Mouse (Mus musculus): ENCODE measurements at regions not wholly inside any gene's neighbourhood (a gene's known extent, or its start where the extent isn't known, plus 50 kb on each side); places are given as distances from the start of the nearest gene placed in this dataset.

DNA sequence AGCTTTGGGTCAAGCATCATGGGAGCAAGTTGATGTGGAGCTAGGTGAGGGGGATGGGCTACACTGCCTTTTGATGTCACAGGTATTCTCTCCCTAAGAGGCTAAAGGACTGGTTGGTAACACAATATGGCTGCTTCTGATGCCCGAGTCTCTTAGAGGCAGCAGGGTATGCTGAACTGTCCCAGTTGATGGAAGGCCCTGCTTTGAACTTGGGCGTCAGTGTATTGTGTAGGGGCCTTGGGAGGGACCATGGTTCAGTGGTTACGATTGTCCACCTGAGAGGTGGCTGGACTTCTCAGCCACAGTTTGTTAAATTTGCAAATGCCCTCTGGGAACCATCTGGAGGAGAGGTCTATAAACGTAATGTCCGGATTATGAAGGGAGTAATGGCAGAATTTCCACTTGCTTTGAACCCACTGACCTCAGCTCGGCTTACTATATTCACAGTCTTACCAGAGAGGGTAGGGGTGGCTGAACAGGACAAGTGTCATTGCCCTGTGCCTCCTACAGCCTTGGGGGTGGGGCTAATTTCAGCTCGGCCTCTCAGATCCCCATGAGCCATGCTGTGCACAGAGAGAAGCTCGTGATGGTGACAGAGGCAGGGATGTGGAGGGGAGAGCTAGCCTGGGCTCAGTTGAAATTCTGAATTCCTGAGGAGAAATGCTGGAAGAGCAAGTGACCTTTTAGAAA lies 442.6 kb upstream of the Mgmt start:
- DNase-seq: peak in 1 of 2 experiments; percentile 56

DNA sequence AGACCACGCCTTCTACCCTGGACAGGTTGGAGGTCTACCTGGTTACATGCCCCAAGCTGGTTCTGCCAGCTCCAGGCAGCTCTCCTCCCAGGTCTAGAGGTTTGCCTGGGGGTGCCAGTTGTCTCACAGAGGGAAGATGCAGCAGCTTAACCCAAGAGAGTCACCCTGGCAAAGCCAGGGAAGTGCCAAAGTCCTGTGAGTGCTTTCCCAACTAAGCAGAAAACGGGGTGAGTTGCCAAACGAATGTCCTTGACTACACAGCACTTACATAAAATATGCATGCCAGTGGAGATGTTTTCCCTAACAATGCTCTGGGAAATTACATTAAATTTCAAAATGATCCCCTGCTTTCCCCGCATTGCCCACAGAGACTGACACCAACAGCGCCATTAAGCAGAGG lies 441.9 kb upstream of the Mgmt start:
- DNase-seq: peak; percentile 52 to 78

GRCm38 (mm10) chr7:136457171-136457570 lies 437.2 kb upstream of the Mgmt start:
- DNase-seq: no peak

GRCm38 (mm10) chr7:136457867-136458448 lies 436.5 kb upstream of the Mgmt start:
- peak; percentile 25 to 82 for DNase-seq

- peak in 1 of 2 experiments; percentile 11 for DNase-seq
These were observed 417.3 kb upstream of the Mgmt start for GRCm38 (mm10) chr7:136477135-136477534.

GRCm38 (mm10) chr7:136480641-136481202 lies 413.7 kb upstream of the Mgmt start:
- DNase-seq: no peak

GRCm38 (mm10) chr7:136483237-136483636 lies 411.2 kb upstream of the Mgmt start:
- DNase-seq: no peak

DNA sequence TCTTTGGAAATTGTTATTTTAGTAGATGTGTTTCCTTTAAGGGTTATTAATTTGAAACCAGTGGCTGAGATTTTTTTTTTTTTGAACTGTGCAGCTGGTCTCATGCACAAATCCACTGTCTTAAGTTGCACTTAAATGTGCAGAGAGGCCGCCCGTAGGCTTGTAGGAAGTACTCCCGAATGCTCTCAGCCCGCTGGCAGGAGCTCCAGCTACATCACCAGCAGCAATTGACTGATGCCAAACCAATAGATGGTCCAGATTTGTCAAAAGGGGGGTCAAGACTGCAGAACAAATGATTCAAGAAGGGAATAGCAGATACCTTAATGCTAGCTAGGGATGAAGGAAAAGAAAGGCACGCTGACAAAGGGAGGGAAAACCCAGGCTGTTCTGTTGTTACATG lies 406.9 kb upstream of the Mgmt start:
- no peak for DNase-seq

- DNase-seq: no peak
These were observed 399.6 kb upstream of the Mgmt start for GRCm38 (mm10) chr7:136494862-136495261.

DNA sequence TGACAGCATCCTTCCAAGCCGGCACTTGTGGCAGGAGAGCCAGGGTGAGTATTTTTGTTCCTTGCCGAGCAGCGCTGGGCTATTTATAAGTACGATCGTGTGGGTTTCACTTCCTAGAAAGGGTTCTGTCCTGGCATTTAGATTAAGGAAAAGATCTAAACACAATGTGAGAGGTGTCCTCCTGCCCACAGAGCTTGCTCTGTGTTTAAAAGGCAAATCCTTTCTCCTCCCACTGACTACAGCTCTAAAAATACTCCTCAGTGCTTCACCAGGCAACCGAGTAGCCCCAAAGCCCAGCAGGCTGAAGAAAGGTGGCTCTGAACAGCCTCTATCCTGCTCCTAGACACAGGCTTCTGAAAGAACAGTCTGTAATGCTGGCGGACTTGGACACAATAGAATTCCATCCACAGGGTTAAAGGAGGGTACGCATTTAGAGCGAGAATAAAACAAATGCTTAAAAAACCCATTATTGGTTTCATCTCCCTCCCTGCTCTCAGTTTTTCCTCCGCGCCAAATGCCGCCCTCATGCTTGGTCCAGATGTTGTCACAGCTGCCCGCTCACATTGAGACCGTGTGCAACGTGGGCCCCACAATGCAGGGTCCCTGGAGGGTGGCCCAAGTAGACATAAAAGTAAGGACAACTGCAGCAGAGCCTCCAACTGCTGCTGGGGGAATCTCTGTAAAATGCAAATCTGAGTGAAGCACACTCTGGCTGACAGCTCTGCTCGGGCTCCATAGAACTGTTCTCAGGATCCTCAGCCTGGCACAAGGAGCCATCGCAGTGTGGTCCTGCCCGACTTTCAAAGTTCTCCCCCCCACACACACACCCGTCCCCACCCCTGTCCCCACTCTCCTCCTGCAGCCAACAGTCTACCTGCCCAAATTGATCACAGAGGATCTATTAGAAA lies 397.8 kb upstream of the Mgmt start:
- no peak for DNase-seq

GRCm38 (mm10) chr7:136500059-136500458 lies 394.4 kb upstream of the Mgmt start:
- no peak for DNase-seq

GRCm38 (mm10) chr7:136501094-136501493 lies 393.3 kb upstream of the Mgmt start:
- no peak for DNase-seq

GRCm38 (mm10) chr7:136501855-136502847 lies 392.3 kb upstream of the Mgmt start:
- peak; percentile 78 to 79 for DNase-seq

DNA sequence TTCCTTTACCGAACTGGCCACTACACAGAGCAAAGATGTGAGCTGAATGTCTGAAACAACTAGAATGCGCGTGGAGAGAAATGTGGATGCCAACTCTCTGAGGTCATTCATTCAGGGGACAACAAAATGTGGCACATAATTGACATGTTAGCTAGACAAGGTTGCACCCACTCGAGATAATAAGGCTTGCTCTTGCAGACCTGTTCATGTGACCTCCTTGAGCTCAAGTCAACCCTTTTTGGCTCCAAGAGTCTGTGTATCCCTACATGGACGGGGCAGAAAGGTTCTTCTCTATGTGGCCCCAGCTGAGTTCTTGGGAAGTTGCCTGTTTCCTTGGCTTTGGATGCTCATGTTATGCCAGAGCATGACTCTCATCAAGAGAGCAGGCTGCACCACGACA lies 383.0 kb upstream of the Mgmt start:
- no peak for DNase-seq

DNA sequence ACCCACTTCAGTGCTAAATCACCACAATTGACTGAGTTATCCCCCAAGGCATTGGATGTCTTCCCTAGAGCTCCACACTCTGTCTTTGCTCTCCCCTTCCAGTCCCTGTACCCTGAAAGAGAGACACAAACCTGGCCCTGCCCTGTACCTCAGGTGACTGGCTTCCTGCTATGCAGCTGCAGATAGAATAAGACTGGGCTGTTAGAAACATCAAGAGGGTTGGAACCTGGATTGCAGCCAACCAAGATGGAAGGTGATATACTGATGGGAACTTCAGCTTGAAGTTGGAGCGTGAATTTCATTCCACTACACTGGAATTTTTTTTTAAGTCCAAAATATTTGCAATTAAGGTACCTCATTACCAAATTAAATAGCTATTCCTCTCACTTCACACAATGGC lies 379.0 kb upstream of the Mgmt start:
- DNase-seq: no peak

DNA sequence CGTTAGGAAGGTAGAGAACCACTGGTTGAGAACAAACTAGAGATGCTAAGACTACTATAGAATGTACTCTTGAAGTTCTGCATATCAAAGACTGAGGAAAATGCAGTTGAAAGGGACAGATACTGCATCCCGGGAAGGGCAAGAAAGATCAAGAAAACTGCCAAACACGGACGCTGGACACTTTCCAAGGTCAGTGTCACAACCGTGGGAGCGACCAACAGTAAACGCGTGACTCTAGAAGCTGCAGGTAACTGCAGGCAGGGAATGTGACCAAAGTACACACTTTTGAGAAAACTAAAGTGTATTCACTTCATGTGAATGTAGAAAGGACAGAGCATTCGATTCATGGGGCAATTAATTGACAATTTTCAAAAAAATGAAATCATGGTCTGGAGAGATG lies 368.6 kb upstream of the Mgmt start:
- DNase-seq: peak in 1 of 2 experiments; percentile 46

GRCm38 (mm10) chr7:136530006-136530785 lies 364.2 kb upstream of the Mgmt start:
- peak; percentile 14 to 34 for DNase-seq

- DNase-seq: no peak
These were observed 363.1 kb upstream of the Mgmt start for GRCm38 (mm10) chr7:136531301-136531700.

- DNase-seq: no peak
These were observed 352.3 kb upstream of the Mgmt start for GRCm38 (mm10) chr7:136541876-136542655.

- DNase-seq: no peak
These were observed 351.5 kb upstream of the Mgmt start for GRCm38 (mm10) chr7:136542896-136543295.

Measured in kidney, postnatal 25 days (tissue).